Mouse (Mus musculus): ENCODE measurements around the gene Gm13276.
"Not testable (repeated sequence)": the region's sequence is repeated elsewhere in the genome, so short reads cannot be mapped to it uniquely, and the experiment has no call there.

Gene Gm13276

DNA sequence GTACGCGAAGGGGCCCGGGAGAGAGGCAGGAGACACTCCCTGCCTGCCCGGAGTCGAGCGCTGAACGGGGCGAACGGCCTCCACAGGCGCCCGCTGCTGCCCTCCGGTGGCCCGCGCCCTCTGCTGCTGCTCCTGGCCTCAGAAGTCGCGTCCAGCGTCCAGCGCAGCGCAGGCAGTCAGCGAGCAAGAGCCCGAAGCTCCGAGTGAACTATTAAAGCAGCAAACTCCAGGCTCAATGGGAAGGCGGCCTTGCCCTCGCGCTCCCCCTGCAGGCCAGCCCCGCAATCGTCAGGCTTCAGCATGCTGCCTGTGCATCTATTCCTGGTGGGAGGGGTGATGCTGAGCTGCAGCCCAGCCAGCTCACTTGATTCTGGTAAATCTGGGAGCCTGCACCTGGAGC lies at the start of gene Gm13276:
TSS of gene Gm13276 (plus strand) at position 301 of the 400 bp plus-strand sequence.
- not testable (repeated sequence) for DNase-seq

DNA sequence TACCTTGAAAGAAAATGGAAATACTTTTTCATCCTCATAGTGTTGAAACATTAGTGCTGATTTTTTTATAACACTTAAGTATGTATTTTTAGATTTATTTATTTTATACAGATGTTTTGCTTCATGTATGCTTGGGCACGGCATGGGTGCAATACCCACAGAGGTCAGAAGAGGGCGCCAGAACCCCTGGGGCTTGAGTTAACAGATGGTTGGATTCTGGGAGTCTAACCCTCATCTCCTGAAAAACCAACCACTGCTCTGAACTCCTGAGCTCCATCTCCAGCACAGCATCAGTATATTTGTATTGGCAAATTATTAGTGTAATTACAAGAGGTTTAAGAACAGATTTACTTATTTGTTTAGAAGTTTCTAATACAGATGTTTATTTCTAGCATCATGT lies 47.0 kb upstream of the Gm13276 start:
- DNase-seq: no peak

DNA sequence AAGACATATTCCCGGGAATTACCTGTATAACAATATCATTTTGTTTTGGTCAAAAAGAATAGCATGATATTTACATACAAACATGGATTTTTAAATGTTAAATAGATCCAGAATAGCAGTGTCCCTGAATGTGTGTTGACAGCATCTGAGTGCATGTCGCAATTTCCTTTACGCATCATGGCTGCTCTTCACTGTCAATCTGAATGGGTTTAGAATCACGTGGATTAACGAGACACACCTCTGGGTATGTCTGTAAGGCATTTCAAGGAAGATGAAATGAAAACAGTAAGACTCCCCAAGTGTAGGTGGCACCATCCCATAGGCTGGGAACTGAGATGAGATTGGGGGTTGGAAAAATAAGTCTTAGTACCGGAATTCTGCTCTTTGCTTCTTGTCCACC lies 46.5 kb upstream of the Gm13276 start:
- DNase-seq: no peak

DNA sequence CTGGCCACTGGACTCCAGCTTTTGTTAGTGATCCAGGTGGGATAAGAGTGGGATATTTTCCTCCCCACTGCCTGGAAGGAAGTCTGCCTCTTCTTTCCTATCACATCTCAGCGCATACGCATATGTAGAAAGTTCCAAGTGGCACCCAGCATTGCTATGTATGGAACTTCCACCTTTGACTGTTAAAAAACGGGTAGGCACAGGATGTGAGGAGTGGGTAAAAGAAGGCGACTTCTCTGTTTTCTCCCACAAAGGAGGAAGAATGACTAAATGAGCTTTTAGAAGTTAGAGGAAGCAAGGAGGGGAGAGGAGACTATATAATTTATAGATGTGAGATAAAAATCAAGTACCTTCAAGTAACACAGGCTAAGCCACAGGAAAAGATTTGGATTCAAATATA lies 44.1 kb upstream of the Gm13276 start:
- no peak for DNase-seq

DNA sequence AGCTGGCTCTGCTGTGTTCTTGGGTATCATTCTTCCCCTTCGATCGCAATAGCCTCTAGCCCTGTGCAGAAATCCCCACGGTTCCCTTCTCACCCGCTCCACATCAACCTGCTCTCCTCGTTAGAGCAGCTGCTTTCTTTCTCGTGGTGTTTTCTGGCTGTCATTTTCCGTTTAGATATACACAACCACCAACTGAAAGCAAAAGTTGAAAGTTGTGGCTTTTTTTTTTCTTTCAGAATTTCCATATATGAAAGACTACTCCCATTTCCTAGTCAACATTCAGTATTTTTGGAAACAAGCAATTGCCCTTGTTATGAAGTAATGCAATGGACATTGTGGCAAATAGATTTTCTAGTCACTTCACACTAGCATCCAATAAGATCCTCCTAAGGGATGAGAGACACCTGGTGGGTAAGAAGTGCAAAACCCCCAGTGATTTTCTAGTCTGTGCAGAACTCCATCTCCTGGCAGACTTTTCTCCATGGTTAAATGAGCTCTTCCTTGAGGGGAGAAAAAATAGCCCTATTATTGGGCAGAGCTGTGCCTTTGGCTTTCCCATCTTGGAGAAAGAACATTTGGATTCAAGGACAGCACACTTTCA lies 42.6 kb upstream of the Gm13276 start:
- no peak for DNase-seq

DNA sequence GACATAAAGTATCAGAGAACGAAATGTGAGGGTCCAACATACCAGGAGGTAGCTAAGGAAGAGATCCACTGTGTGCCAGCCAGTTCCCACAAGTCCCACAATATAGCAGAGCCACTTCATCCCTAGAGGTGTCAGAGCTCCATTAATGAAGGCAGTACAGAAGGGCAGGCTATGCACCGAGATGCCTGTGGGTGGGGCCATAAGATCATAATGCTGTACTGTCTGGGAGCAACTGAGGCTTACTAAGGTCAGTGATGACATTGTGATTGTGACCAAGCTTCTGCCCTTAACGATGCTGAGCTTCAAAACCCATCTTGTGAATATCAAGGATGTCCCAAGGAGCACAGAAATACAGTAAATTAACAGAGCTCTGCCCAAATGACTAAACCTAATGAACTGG lies 41.3 kb upstream of the Gm13276 start:
- DNase-seq: no peak

DNA sequence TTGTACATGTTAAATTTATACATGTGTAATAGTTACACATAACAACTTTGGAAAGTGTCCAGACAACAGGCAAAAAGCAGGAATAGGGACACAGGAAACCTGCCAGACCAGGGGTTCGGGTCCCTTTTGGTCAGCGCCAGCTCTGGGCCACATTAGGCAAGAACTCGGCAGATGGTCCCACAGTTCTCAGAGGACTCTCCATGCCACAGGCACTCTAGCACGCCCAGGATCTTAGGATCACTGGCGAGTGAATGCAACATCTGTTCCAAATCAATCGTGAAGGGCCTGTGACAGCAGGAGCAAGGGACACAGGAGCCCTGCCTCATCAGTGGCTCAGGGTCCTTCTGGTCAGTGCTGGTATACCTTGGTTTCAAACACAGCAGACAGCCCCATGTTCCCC lies 35.6 kb upstream of the Gm13276 start:
- no peak for DNase-seq

DNA sequence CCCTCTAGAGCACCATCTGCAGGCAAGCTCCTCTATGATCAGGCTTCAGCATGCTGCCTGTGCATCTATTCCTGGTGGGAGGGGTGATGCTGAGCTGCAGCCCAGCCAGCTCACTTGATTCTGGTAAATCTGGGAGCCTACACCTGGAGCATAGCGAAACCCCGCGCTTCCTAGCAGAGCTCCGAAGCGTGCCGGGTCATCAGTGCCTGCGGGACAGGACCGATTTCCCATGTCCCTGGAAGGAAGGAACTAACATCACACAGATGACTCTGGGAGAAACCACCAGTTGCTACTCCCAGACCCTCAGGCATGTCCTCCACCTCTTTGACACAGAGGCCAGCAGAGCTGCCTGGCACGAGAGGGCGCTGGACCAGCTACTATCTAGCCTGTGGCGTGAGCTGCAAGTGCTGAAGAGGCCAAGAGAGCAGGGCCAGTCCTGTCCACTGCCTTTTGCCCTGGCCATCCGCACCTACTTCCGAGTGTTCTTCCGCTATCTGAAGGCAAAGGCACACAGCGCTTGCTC lies 30.6 kb upstream of the Gm13276 start, which contains the start of gene Gm13271:
TSS of gene Gm13271 (plus strand) at position 51 of the 523 bp plus-strand sequence.
- peak; percentile 94 for DNase-seq

DNA sequence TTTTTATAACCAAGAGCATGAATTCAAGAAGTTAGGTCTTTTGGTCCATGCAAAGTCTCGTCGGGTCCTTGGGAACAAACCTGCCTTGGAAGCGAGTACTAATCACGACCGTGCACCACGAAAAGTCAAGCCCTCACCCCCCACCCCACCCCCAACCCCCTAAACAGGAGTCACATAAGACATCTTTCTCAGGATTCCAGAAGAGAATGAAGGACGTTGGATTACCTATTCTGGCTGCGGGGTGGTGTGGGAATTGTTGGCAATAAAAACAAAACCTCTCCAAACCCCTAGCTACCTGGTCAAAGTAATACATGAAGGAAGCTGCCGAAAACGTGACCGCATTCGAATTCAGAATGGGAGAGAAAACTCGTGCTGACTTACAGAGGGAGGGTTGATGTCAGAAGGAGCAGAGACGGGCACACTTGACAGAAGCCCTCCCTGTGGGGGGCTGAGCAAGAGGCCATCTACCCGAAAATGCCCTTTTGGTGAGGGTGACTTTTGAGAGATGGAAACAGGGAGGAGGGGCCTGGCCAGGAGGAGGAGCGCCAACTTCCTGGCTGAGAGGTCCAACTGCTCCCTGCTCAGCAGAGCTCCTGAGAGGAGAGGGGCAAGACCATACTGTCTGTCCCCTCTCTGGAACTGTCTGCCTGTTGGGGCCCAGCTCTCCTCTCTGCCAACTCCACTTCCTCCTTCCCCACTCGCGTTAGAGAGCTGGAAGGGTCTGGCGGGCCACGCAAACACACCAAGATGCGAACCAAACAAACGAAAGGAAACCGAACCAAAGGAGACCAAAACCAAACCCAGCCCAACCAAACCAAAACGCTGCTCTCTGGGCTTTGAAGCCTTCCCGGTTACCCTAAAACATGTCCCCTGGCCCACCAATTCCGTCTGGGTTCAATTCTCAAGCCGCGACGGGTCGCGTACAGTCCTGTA lies 28.7 kb upstream of the Gm13276 start:
- peak; percentile 47 for DNase-seq

DNA sequence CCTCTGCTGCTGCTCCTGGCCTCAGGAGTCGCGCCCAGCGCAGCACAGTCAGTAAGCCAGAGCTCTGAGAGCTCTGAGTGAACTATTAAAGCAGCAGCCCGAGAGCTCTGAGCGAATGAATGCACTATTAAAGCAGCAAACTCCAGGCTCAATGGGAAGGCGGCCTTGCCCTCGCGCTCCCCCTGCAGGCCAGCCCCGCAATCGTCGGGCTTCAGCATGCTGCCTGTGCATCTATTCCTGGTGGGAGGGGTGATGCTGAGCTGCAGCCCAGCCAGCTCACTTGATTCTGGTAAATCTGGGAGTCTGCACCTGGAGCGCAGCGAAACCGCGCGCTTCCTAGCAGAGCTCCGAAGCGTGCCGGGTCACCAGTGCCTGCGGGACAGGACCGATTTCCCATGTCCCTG lies 27.9 kb upstream of the Gm13276 start:
- DNase-seq: peak; percentile 98

DNA sequence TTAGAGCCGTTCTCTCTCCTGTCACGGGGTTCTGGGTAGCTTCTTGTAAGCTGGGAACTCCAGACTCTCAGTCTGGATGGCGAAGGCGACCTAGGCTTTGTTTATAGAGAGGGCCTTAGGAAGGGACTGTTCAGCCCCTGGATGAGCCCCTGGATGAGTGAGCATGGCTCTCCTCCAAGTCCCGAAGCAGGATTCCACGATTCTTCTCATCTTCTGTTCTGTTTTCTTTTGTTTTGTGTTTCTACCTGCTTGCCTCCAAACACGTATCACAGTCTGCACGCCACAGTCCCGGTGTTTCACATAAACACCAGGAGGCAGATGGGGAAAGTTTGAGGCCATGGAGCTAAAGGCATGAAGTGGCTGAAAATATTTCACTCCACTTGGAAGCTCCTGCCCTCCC lies 26.8 kb upstream of the Gm13276 start:
- peak; percentile 76 for DNase-seq

DNA sequence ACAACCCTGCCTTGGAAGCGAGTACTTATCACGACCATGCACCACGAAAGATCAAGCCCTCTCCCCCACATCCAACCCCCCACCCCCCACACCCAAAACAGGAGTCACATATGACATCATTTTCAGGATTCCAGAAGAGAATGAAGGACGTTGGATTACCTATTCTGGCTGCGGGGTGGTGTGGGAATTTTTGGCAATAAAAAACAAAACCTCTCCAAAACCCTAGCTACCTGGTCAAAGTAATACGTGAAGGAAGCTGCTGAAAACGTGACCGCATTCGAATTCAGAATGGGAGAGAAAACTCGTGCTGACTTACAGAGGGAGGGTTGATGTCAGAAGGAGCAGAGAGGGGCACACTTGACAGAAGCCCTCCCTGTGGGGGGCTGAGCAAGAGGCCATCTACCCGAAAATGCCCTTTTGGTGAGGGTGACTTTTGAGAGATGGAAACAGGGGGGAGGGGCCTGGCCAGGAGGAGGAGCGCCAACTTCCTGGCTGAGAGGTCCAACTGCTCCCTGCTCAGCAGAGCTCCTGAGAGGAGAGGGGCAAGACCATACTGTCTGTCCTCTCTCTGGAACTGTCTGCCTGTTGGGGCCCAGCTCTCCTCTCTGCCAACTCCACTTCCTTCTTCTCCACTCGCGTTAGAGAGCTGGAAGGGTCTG lies 25.8 kb upstream of the Gm13276 start, which contains the start of gene Gm13283:
TSS of gene Gm13283 (plus strand) at position 510 of the 659 bp plus-strand sequence.
- DNase-seq: peak; percentile 88

DNA sequence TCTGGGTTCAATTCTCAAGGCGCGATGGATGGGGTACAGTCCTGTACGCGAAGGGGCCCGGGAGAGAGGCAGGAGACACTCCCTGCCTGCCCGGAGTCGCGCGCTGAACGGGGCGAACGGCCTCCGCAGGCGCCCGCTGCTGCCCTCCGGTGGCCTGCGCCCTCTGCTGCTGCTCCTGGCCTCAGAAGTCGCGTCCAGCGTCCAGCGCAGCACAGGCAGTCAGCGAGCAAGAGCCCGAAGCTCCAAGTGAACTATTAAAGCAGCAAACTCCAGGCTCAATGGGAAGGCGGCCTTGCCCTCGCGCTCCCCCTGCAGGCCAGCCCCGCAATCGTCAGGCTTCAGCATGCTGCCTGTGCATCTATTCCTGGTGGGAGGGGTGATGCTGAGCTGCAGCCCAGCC lies 25.1 kb upstream of the Gm13276 start:
- DNase-seq: peak; percentile 76

DNA sequence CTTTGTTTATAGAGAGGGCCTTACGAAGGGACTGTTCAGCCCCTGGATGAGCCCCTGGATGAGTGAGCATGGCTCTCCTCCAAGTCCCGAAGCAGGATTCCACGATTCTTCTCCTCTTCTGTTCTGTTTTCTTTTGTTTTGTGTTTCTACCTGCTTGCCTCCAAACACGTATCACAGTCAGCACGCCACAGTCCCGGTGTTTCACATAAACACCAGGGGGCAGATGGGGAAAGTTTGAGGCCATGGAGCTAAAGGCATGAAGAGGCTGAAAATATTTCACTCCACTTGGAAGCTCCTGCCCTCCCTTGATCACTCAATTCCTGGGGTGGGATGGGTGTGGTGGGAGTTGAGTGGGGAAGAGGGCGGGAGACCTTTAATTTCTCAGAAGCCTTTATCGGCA lies 23.7 kb upstream of the Gm13276 start:
- peak; percentile 94 for DNase-seq

DNA sequence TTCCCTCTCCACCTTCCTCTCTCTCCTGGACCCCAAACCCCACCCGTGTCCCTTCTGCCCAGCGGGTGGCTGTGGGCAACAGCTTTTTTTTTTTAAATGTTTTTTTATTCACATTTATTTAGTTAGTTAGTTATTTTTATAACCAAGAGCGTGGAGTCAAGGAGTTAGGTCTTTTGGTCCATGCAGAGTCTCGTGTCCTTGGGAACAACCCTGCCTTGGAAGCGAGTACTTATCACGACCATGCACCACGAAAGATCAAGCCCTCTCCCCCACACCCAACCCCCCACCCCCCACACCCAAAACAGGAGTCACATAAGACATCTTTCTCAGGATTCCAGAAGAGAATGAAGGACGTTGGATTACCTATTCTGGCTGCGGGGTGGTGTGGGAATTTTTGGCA lies 23.2 kb upstream of the Gm13276 start:
- DNase-seq: peak; percentile 62

DNA sequence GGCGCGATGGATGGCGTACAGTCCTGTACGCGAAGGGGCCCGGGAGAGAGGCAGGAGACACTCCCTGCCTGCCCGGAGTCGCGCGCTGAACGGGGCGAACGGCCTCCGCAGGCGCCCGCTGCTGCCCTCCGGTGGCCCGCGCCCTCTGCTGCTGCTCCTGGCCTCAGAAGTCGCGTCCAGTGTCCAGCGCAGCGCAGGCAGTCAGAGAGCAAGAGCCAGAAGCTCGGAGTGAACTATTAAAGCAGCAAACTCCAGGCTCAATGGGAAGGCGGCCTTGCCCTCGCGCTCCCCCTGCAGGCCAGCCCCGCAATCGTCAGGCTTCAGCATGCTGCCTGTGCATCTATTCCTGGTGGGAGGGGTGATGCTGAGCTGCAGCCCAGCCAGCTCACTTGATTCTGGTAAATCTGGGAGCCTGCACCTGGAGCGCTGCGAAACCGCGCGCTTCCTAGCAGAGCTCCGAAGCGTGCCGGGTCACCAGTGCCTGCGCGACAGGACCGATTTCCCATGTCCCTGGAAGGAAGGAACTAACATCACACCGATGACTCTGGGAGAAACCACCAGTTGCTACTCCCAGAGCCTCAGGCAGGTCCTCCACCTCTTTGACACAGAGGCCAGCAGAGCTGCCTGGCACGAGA lies 22.0 kb upstream of the Gm13276 start:
- DNase-seq: peak; percentile 62

DNA sequence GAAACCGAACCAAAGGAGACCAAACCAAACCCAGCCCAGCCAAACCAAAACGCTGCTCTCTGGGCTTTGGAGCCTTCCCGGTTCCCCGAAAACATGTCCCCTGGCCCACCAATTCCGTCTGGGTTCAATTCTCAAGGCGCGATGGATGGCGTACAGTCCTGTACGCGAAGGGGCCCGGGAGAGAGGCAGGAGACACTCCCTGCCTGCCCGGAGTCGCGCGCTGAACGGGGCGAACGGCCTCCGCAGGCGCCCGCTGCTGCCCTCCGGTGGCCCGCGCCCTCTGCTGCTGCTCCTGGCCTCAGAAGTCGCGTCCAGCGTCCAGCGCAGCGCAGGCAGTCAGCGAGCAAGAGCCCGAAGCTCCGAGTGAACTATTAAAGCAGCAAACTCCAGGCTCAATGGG lies 12.0 kb upstream of the Gm13276 start, which contains the start of gene Gm13290:
TSS of gene Gm13290 (plus strand) at position 301 of the 400 bp plus-strand sequence.
- not testable (repeated sequence) for DNase-seq

DNA sequence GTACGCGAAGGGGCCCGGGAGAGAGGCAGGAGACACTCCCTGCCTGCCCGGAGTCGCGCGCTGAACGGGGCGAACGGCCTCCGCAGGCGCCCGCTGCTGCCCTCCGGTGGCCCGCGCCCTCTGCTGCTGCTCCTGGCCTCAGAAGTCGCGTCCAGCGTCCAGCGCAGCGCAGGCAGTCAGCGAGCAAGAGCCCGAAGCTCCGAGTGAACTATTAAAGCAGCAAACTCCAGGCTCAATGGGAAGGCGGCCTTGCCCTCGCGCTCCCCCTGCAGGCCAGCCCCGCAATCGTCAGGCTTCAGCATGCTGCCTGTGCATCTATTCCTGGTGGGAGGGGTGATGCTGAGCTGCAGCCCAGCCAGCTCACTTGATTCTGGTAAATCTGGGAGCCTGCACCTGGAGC lies 8.9 kb upstream of the Gm13276 start, which contains the start of gene Gm13289:
TSS of gene Gm13289 (plus strand) at position 301 of the 400 bp plus-strand sequence.
- not testable (repeated sequence) for DNase-seq

DNA sequence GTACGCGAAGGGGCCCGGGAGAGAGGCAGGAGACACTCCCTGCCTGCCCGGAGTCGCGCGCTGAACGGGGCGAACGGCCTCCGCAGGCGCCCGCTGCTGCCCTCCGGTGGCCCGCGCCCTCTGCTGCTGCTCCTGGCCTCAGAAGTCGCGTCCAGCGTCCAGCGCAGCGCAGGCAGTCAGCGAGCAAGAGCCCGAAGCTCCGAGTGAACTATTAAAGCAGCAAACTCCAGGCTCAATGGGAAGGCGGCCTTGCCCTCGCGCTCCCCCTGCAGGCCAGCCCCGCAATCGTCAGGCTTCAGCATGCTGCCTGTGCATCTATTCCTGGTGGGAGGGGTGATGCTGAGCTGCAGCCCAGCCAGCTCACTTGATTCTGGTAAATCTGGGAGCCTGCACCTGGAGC lies 6.0 kb upstream of the Gm13276 start, which contains the start of gene Gm13272:
TSS of gene Gm13272 (plus strand) at position 301 of the 400 bp plus-strand sequence.
- DNase-seq: not testable (repeated sequence)

DNA sequence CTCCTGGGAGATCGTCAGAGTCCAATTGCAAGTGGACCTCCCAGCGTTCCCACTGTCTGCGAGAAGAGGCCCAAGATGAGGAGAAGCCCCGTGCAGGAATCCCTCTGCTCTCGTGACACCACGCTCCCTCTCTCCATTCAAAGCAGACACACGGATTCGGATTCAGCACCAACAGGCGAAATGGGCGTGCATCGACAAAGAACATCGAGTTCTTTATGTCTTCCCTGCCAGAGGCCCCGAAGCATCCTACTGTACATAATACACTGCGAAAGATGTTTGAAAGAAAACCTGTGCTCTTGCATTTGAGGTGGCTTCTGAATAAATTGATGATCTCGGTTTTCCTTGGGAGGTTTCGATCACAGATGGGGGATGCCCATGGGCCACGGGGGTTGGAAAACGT lies 5.2 kb upstream of the Gm13276 start:
- DNase-seq: peak; percentile 54

DNA sequence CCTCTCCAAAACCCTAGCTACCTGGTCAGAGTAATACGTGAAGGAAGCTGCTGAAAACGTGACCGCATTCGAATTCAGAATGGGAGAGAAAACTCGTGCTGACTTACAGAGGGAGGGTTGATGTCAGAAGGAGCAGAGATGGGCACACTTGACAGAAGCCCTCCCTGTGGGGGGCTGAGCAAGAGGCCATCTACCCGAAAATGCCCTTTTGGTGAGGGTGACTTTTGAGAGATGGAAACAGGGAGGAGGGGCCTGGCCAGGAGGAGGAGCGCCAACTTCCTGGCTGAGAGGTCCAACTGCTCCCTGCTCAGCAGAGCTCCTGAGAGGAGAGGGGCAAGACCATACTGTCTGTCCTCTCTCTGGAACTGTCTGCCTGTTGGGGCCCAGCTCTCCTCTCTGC lies 3.7 kb upstream of the Gm13276 start, which contains the start of gene Ifnz:
TSS of gene Ifnz (plus strand) at position 301 of the 400 bp plus-strand sequence.
- not testable (repeated sequence) for DNase-seq

DNA sequence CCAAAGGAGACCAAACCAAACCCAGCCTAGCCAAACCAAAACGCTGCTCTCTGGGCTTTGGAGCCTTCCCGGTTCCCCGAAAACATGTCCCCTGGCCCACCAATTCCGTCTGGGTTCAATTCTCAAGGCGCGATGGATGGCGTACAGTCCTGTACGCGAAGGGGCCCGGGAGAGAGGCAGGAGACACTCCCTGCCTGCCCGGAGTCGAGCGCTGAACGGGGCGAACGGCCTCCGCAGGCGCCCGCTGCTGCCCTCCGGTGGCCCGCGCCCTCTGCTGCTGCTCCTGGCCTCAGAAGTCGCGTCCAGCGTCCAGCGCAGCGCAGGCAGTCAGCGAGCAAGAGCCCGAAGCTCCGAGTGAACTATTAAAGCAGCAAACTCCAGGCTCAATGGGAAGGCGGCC lies 3.2 kb upstream of the Gm13276 start:
- DNase-seq: not testable (repeated sequence)

Data from cerebellum, adult 9-10 months (tissue).